Mouse (Mus musculus) liver, embryonic 14.5 days (tissue): ENCODE measurements around the gene Pld1.

Source experiments
- CTCF ChIP-seq: IDR thresholded peaks from 2 replicates; pipeline ENCODE4 v1.5.1; 2016; ENCODE audit warnings: antibody characterized with exemption, low read depth, control low read depth
- EP300 ChIP-seq: IDR thresholded peaks from 2 replicates; pipeline ENCODE4 v1.6.1; 2016; ENCODE audit warnings: antibody characterized with exemption, low read depth

- TF ChIP-seq CTCF (no peak), EP300 (no peak)
These were observed 69.9 kb downstream of the Pld1 start for GRCm38 (mm10) chr3:28008369-28008768.
